Mouse (Mus musculus) MN1 (cell line): ENCODE measurements around the gene Vmn2r95.
"Not testable (repeated sequence)": the region's sequence is repeated elsewhere in the genome, so short reads cannot be mapped to it uniquely, and the experiment has no call there.

Source experiments
- DNase-seq: peaks from one replicate; pipeline ENCODE4 v3.0.0-alpha.2; 2016; ENCODE audit warnings: low spot score

Vmn2r95 gene

GRCm38 (mm10) chr17:18423778-18424177, at the start of gene Vmn2r95:
TSS of gene Vmn2r95 (plus strand) at chr17:18424078.
- no peak for DNase-seq

- no peak for DNase-seq
Observed at GRCm38 (mm10) chr17:18455619-18456140, 31.8 kb downstream of the Vmn2r95 start.

GRCm38 (mm10) chr17:18458126-18458634, 34.3 kb downstream of the Vmn2r95 start:
- not testable (repeated sequence) for DNase-seq

DNA sequence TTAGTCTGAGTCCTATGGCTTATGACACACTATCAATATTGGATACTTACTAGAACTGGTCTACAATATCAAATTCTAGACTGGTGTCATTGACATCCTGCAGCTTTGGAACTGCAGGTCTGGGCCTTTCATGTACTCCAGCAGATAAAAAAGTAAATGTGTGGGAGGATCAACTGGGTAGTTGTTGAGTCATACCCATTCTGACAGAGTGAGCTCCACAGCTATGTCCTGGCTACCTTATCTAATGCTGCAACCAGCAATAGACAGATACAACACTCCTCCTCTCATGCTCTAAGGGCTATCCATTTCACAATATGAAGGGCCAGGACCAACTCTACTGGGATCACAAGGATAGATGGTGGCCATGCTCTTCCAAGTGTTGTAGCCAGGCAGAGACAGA, 38.8 kb downstream of the Vmn2r95 start:
- no peak for DNase-seq

DNA sequence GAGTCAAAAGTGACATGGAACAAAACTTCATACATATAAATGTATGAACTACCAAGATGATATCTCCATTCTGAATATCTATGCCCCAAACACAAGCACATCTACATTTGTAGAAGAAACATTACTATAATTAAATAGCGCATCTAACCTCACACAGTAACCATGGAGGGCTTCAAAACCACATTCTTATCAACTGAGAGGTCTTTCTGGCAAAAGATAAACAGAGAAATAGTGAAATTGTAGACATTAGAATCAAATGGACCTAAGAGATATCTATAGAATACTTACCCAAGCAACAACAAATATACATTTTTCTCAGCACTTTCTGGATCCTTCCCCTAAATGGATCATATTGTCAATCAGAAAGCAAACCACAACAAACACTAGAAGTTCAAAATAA, 56.0 kb downstream of the Vmn2r95 start:
- no peak for DNase-seq
